Mouse (Mus musculus) limb, embryonic 15.5 days (tissue): ENCODE results near the gene Pdk1. TPM values are rescaled to one million over a fixed set of nuclear protein-coding genes. Genes with fewer than 3 reads are reported as not detected.
A peak's percentile ranks its signal among the peaks of the same experiment; 100 is the strongest.
"Not testable (repeated sequence)": the region's sequence is repeated elsewhere in the genome, so short reads cannot be mapped to it uniquely, and the experiment has no call there.

Source experiments
- ATAC-seq: fragments of 200-750 bp; cut with Nextera tagmentation; 2 replicates; pipeline ENCODE4 v1.8.0; 2017; ENCODE audit warnings: low read depth, moderate TSS enrichment; ENCODE audit not compliant: insufficient number of reproducible peaks, low FRiP score, low TSS enrichment
- H3K27ac ChIP-seq: fragments of 300-500 bp; sonication (generic); 2 replicates; pipeline ENCODE4 v1.5.1; 2015; ENCODE audit warnings: moderate library complexity, mild to moderate bottlenecking, inconsistent platforms
- H3K27me3 ChIP-seq: fragments of 300-500 bp; sonication (generic); 2 replicates; pipeline ENCODE4 v1.6.1; 2015; ENCODE audit warnings: inconsistent platforms
- H3K36me3 ChIP-seq: fragments of 300-500 bp; sonication (generic); 2 replicates; pipeline ENCODE4 v1.6.1; 2015; ENCODE audit warnings: inconsistent platforms
- H3K4me1 ChIP-seq: fragments of 300-500 bp; sonication (generic); 2 replicates; pipeline ENCODE4 v1.6.1; 2015; ENCODE audit warnings: inconsistent platforms
- H3K4me2 ChIP-seq: fragments of 300-500 bp; sonication (generic); 2 replicates; pipeline ENCODE4 v1.6.1; 2015; ENCODE audit warnings: mild to moderate bottlenecking, inconsistent platforms
- H3K4me3 ChIP-seq: fragments of 300-500 bp; sonication (generic); 2 replicates; pipeline ENCODE4 v1.5.1; 2015; ENCODE audit warnings: mild to moderate bottlenecking, inconsistent platforms
- H3K9ac ChIP-seq: fragments of 300-500 bp; sonication (generic); 2 replicates; pipeline ENCODE4 v1.6.1; 2015; ENCODE audit warnings: inconsistent platforms
- H3K9me3 ChIP-seq: fragments of 300-500 bp; sonication (generic); 2 replicates; pipeline ENCODE4 v1.6.1; 2016; ENCODE audit warnings: inconsistent platforms
- WGBS: fragments of 180-500 bp; shearing (Covaris S2); methylation state at CpG from one replicate; pipeline ENCODE4 v1.1.7; 2015; 5-methylcytosine and 5-hydroxymethylcytosine counted together
- polyA plus RNA-seq: library from polyadenylated mRNA; unstranded; fragments of >200 nt; fragmentation: Nextera tagmentation; extraction: Ambion mirVana; gene quantifications from 2 replicates; pipeline ENCODE4 v1.2.1, GENCODE M21; 2015

Gene Pdk1
- polyA plus RNA-seq: 67.4 and 71.7 TPM in 2 replicates

DNA sequence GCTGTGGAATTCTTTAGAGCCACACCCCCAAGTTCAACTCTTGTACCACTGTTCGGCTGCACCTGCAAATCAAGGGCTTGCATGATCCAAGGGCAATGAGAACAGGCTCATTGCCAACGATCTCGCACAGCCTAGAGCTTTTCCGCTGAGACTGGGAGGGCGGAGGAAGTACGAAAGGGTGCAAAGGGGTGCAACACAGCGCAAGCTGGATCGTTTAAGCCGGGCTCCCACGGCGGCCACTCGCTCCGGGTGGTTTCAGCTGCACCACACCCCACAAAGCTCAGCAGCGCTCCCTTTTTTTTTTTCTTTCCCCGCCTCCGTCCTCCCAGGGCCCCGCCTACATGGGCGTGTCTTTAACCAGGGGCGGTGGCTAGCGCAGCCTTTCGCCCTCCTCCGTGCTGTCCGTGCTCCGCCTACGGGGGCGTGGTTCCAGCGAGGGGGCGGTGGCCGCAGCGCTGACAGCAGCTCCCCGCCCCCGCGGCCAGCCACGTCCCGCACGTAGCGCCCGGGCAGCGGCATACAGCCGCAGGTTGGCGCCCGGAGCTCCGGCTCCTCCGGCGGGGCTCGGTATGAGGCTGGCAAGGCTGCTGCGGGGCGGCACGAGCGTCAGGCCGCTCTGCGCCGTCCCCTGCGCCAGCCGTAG, at the start of gene Pdk1:
Pdk1 (plus strand) TSS at position 424 of the 643 bp plus-strand sequence.
- H3K27ac ChIP-seq: peak within 1 kb of the TSS; percentile 98
- WGBS: under 1% methylated on average over 54 of the region's 55 CpGs
- peaks cover 16% of the 10 kb centered on the region; the same call in 1 of the 2 replicates for H3K4me1 ChIP-seq
- H3K4me3 ChIP-seq: peak within 1 kb of the TSS; percentile 88
- H3K9me3 ChIP-seq: no peaks in the 10 kb centered on the region
- no peaks in the 10 kb centered on the region for H3K27me3 ChIP-seq
- H3K4me2 ChIP-seq: peak within 1 kb of the TSS; percentile 83
- H3K9ac ChIP-seq: peak within 1 kb of the TSS; percentile 85
- ATAC-seq: peak; percentile 97
- H3K36me3 ChIP-seq: peaks cover 9% of the 10 kb centered on the region; the same call in 1 of the 2 replicates

GRCm38 (mm10) chr2:71824146-71824545, 48.9 kb upstream of the Pdk1 start:
- no peaks in the 10 kb centered on the region for H3K27me3 ChIP-seq
- WGBS: 77% methylated on average over 13 of the region's 13 CpGs
- no peaks in the 10 kb centered on the region for H3K9me3 ChIP-seq
- ATAC-seq: no peak
- no peak overlapping the region for H3K27ac ChIP-seq
- no peak overlapping the region for H3K9ac ChIP-seq
- no peak overlapping the region for H3K4me2 ChIP-seq
- H3K4me1 ChIP-seq: no peaks in the 10 kb centered on the region
- H3K36me3 ChIP-seq: peaks cover 4% of the 10 kb centered on the region
- no peak overlapping the region for H3K4me3 ChIP-seq

GRCm38 (mm10) chr2:71827711-71828110, 45.3 kb upstream of the Pdk1 start:
- Histone ChIP-seq H3K9ac (no peak overlapping the region), H3K4me3 (no peak overlapping the region), H3K4me1 (no peaks in the 10 kb centered on the region), H3K36me3 (peaks cover 1% of the 10 kb centered on the region; the same call in 1 of the 2 replicates), H3K9me3 (no peaks in the 10 kb centered on the region), H3K27ac (no peak overlapping the region), H3K27me3 (no peaks in the 10 kb centered on the region), H3K4me2 (no peak overlapping the region)
- no peak for ATAC-seq
- WGBS: 83% methylated on average over 13 of the region's 13 CpGs

DNA sequence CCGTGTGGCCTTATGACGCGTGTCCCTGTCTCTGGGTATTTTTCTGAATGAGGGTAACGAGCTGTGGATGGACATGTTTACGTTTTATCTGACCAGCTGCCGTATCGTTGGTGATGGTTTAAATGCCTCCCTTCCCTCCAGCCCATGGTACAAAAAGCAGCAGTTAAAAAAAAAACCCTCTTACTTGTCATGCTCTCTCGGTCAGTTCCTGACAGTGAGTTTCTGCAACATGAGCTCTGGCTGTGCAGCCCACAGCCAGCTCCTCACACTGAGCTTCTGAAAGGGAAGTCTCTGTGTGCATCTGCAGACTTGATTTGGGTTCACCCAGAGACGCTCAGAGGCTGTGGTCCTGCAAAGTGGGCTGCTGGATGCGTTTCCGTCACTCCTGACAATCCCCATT, 44.1 kb upstream of the Pdk1 start:
- 65% methylated on average over 11 of the region's 11 CpGs for WGBS
- no peak for ATAC-seq
- no peak overlapping the region for H3K27ac ChIP-seq
- no peaks in the 10 kb centered on the region for H3K27me3 ChIP-seq
- no peaks in the 10 kb centered on the region for H3K9me3 ChIP-seq
- H3K4me2 ChIP-seq: no peak overlapping the region
- H3K4me1 ChIP-seq: no peaks in the 10 kb centered on the region
- H3K9ac ChIP-seq: no peak overlapping the region
- no peaks in the 10 kb centered on the region; the same call in 1 of the 2 replicates for H3K36me3 ChIP-seq
- H3K4me3 ChIP-seq: no peak overlapping the region

GRCm38 (mm10) chr2:71833626-71834025, 39.4 kb upstream of the Pdk1 start:
- Histone ChIP-seq H3K9ac (no peak overlapping the region), H3K27me3 (no peaks in the 10 kb centered on the region), H3K36me3 (peaks cover 3% of the 10 kb centered on the region), H3K4me3 (no peak overlapping the region), H3K9me3 (no peaks in the 10 kb centered on the region), H3K4me2 (no peak overlapping the region), H3K27ac (no peak overlapping the region), H3K4me1 (no peaks in the 10 kb centered on the region)
- no peak for ATAC-seq
- 84% methylated on average over 6 of the region's 6 CpGs for WGBS

DNA sequence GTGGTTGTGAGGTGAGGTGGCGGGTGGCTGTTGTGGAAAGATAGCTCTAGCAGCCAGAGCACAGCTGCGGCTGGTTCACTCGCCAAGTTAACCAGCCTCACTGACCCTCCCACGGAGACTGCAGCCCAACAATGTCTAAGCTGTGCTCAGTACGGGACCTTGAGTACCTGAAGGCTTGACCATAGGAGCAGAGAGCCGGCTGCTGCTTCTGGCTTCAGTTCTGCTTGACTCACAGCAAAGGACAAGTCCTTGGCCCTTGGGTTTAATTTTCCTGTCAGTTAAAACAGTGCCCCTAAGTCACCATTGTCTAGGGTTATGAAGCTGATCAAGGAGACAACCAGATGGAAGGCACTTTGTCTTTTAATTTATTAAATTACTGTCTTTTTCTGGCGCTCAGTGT, 38.7 kb upstream of the Pdk1 start:
- WGBS: 77% methylated on average over 7 of the region's 7 CpGs
- H3K4me3 ChIP-seq: no peak overlapping the region
- H3K27ac ChIP-seq: no peak overlapping the region
- no peaks in the 10 kb centered on the region for H3K27me3 ChIP-seq
- no peaks in the 10 kb centered on the region for H3K9me3 ChIP-seq
- ATAC-seq: no peak
- H3K36me3 ChIP-seq: peaks cover 3% of the 10 kb centered on the region
- no peaks in the 10 kb centered on the region for H3K4me1 ChIP-seq
- H3K9ac ChIP-seq: no peak overlapping the region
- H3K4me2 ChIP-seq: no peak overlapping the region

GRCm38 (mm10) chr2:71835556-71835955, 37.5 kb upstream of the Pdk1 start:
- peaks cover 9% of the 10 kb centered on the region for H3K36me3 ChIP-seq
- H3K4me2 ChIP-seq: no peak overlapping the region
- H3K27ac ChIP-seq: no peak overlapping the region
- ATAC-seq: no peak
- no peaks in the 10 kb centered on the region for H3K9me3 ChIP-seq
- H3K9ac ChIP-seq: no peak overlapping the region
- H3K27me3 ChIP-seq: no peaks in the 10 kb centered on the region
- WGBS: 63% methylated on average over 8 of the region's 8 CpGs
- no peak overlapping the region for H3K4me3 ChIP-seq
- no peaks in the 10 kb centered on the region for H3K4me1 ChIP-seq

DNA sequence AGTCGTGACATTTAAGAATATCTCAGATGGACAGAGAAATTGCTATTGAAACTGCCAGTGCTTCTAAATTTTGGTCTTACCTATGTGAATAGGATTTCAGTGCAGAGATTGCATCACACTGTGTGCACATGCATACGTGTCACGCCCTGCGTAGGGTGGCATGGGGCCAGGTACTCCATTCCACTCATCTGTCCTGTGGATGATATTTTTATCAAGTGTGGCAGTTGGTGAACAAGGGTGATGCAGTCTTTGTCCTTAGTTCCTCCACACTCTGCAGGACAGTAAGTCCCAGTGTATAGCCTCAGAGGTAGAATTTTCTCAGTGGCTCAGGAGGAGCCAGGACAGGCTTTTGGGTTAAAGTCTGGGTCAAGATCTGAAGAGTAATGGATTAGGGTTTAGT, 36.8 kb upstream of the Pdk1 start:
- Histone ChIP-seq H3K36me3 (peaks cover 15% of the 10 kb centered on the region), H3K4me3 (no peak overlapping the region), H3K9me3 (no peaks in the 10 kb centered on the region), H3K4me1 (no peaks in the 10 kb centered on the region), H3K4me2 (no peak overlapping the region), H3K27ac (no peak overlapping the region), H3K27me3 (no peaks in the 10 kb centered on the region), H3K9ac (no peak overlapping the region)
- WGBS: 84% methylated on average over 4 of the region's 4 CpGs
- ATAC-seq: no peak

- Histone ChIP-seq H3K27me3 (no peaks in the 10 kb centered on the region), H3K4me3 (no peak overlapping the region), H3K9ac (no peak overlapping the region), H3K9me3 (no peaks in the 10 kb centered on the region), H3K4me2 (no peak overlapping the region), H3K4me1 (no peaks in the 10 kb centered on the region), H3K36me3 (peaks cover 16% of the 10 kb centered on the region), H3K27ac (no peak overlapping the region)
- no peak for ATAC-seq
- WGBS: 70% methylated on average over 4 of the region's 4 CpGs
Measured at GRCm38 (mm10) chr2:71837261-71837660, 35.8 kb upstream of the Pdk1 start.

DNA sequence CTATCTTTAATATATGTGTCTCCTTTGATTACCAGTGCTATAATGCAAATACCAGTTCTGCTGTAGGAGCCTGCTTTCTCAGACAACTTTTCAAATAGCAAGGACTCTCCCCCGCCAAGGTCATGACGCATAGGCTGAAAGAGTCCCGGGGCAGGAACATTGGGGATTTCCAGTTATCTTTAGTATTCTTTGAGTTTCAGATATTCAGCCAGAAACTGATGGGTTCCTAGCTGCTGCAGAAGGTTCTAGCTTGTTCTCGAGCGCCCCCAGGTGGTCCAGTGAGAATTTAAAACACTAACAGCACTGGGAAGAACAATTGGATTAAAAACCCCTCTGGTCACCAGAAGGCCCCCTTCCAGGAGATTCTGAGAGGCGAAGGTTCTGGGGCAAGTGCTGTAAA, 35.2 kb upstream of the Pdk1 start:
- ATAC-seq: no peak
- 35% methylated on average over 6 of the region's 6 CpGs for WGBS
- H3K27me3 ChIP-seq: no peaks in the 10 kb centered on the region
- H3K9ac ChIP-seq: no peak overlapping the region
- no peaks in the 10 kb centered on the region for H3K9me3 ChIP-seq
- no peaks in the 10 kb centered on the region for H3K4me1 ChIP-seq
- H3K27ac ChIP-seq: no peak overlapping the region
- no peak overlapping the region for H3K4me2 ChIP-seq
- H3K4me3 ChIP-seq: no peak overlapping the region
- H3K36me3 ChIP-seq: peaks cover 16% of the 10 kb centered on the region

DNA sequence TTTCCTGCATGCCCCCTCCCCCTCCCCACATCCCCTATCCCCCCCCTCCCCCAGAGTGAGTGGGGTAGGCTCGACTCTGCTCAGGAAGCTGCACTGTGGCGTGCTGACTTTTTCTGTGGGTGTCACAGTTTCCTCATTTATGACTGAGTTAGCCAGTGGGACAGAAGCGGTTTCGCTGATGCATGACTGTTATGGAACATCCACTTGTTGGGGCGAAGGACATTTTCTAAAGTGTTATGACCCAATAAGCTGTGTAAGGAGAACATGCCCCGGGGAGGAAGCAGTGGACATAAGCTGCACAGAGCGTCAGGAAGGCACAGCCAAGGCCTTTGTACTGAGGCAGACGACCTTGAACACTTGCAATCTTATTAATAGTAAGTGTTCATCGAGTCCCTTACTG, 29.7 kb upstream of the Pdk1 start:
- no peak overlapping the region for H3K9ac ChIP-seq
- ATAC-seq: no peak
- no peak overlapping the region for H3K27ac ChIP-seq

GRCm38 (mm10) chr2:71844906-71845305, 28.1 kb upstream of the Pdk1 start:
- no peak overlapping the region for H3K4me2 ChIP-seq
- no peaks in the 10 kb centered on the region for H3K27me3 ChIP-seq
- ATAC-seq: no peak
- no peaks in the 10 kb centered on the region for H3K9me3 ChIP-seq
- H3K4me1 ChIP-seq: no peaks in the 10 kb centered on the region
- H3K36me3 ChIP-seq: peaks cover 29% of the 10 kb centered on the region; the same call in 1 of the 2 replicates
- H3K27ac ChIP-seq: no peak overlapping the region
- no peak overlapping the region for H3K4me3 ChIP-seq
- H3K9ac ChIP-seq: no peak overlapping the region
- WGBS: 88% methylated on average over 6 of the region's 6 CpGs

More for the DNA sequence above, 29.7 kb upstream of the Pdk1 start:
- Histone ChIP-seq H3K9me3 (no peaks in the 10 kb centered on the region), H3K4me1 (no peaks in the 10 kb centered on the region), H3K4me3 (no peak overlapping the region), H3K27me3 (no peaks in the 10 kb centered on the region), H3K4me2 (no peak overlapping the region), H3K36me3 (peaks cover 27% of the 10 kb centered on the region)
- 82% methylated on average over 9 of the region's 9 CpGs for WGBS

DNA sequence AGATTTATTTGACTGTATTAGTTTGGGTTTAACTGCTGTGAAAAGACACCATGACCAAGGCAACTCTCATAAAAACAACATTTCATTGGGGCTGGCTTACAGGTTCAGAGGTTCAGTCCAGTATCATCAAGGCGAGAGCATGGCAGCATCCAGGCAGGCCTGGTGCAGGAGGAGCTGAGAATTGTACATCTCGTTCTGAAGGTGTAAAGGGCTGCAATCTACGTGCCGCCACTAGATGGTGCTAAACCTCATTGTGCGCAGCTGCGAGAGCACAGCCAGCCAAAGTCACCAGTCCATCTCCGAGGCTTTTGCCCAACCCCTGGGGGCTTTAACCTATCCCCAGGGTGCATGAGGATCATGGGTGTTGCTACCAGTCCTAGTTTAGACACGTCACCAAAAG, 20.9 kb upstream of the Pdk1 start:
- not testable (repeated sequence) for H3K27me3 ChIP-seq, H3K9ac ChIP-seq, H3K4me3 ChIP-seq, H3K4me1 ChIP-seq, H3K4me2 ChIP-seq, H3K9me3 ChIP-seq, H3K27ac ChIP-seq, ATAC-seq
- H3K36me3 ChIP-seq: peaks cover 17% of the 10 kb centered on the region
- WGBS: 1% methylated on average over 7 of the region's 8 CpGs
